Mouse (Mus musculus) megakaryocyte, adult 5-6 weeks (primary cell): ENCODE data around the gene Gm3298. TPM values are rescaled to one million over a fixed set of nuclear protein-coding genes. Genes with fewer than 3 reads are reported as not detected.
"Not testable (repeated sequence)": the region's sequence is repeated elsewhere in the genome, so short reads cannot be mapped to it uniquely, and the experiment has no call there.

Experiments
- ATAC-seq: 2 replicates; pipeline ENCODE4 v1.8.0; 2016; ENCODE audit warnings: mild to moderate bottlenecking, inconsistent platforms; ENCODE audit not compliant: poor library complexity, severe bottlenecking
- total RNA-seq, 2 experiments: library from RNA; stranded (forward) in 1 of 2; stranded (reverse) in 1 of 2; fragments of 153-499, 151-499 nt in 1 of 2; fragments of 221-1000, 200-1000 nt in 1 of 2; gene quantifications; 2 replicates each; pipeline versions ENCODE4 v1.2.3 to v1.2.4; 2015 to 2017

Gene Gm3298
- total RNA-seq (2015), result not detected in 2 replicates
- total RNA-seq (2017), result not detected in 2 replicates

GRCm38 (mm10) chr14:5015591-5015990 is at the start of gene Gm3298:
Gene Gm3298, plus strand, starts transcription at chr14:5015891.
- not testable (repeated sequence) for ATAC-seq

DNA sequence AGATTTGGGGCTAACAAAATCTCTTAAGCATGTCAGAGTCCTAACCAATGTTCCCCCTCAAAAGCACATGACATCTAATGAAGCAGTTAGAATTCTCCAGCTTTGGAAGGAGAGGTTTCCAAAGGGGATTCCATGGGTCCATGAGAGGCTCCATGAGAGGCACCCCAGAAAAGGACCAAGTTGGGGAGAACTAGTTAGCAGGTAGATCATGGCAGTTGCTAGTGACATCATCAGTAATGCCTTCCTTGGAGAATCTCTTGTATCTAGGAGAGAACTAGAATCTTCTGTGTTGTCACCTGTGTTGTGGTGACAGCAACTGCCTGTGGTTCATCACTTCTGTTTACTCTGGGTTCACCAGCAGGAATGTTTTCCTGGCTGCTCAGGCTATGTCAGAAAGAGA is 32.1 kb upstream of the Gm3298 start, which contains the start of gene Gm8297:
Gene Gm8297 (plus strand): TSS at position 301 of the 400 bp plus-strand sequence.
- not testable (repeated sequence) for ATAC-seq

- ATAC-seq, result not testable (repeated sequence)
Measured at GRCm38 (mm10) chr14:5050329-5050728, 34.6 kb downstream of the Gm3298 start, which contains the start of gene 4930555G01Rik. Gene 4930555G01Rik, plus strand, starts transcription at chr14:5050629.

Other genes starting within 250 kb of the Gm3298 start
- not detected in 2 replicates for gene Gm9602, start 239.6 kb upstream of the Gm3298 start, total RNA-seq (2015)
- gene Gm9602, start 239.6 kb upstream of the Gm3298 start, total RNA-seq (2017), result not detected in 2 replicates
- not detected in 2 replicates for gene Gm3269, start 177.8 kb upstream of the Gm3298 start, total RNA-seq (2015)
- not detected in 2 replicates for gene Gm3269, start 177.8 kb upstream of the Gm3298 start, total RNA-seq (2017)
- gene Gm3264, start 160.3 kb upstream of the Gm3298 start, total RNA-seq (2015), result not detected in 2 replicates
- not detected in 2 replicates for gene Gm3264, start 160.3 kb upstream of the Gm3298 start, total RNA-seq (2017)
- gene Gm3278, start 123.5 kb upstream of the Gm3298 start, total RNA-seq (2015), result not detected in 2 replicates
- not detected in 2 replicates for gene Gm3278, start 123.5 kb upstream of the Gm3298 start, total RNA-seq (2017)
- not detected in 2 replicates for gene Gm8297, start 32.0 kb upstream of the Gm3298 start, total RNA-seq (2015)
- gene Gm8297, start 32.0 kb upstream of the Gm3298 start, total RNA-seq (2017), result not detected in 2 replicates
- not detected in 2 replicates for gene 4930555G01Rik, start 34.7 kb downstream of the Gm3298 start, total RNA-seq (2015)
- gene 4930555G01Rik, start 34.7 kb downstream of the Gm3298 start, total RNA-seq (2017), result not detected in 2 replicates
- gene Gm8281, start 55.1 kb downstream of the Gm3298 start, total RNA-seq (2015), result not detected in 2 replicates
- gene Gm8281, start 55.1 kb downstream of the Gm3298 start, total RNA-seq (2017), result not detected in 2 replicates
- gene Gm8279, start 115.6 kb downstream of the Gm3298 start, total RNA-seq (2015), result not detected in 2 replicates
- not detected in 2 replicates for gene Gm8279, start 115.6 kb downstream of the Gm3298 start, total RNA-seq (2017)
- not detected in 2 replicates for gene Gm3317, start 148.6 kb downstream of the Gm3298 start, total RNA-seq (2015)
- not detected in 2 replicates for gene Gm3317, start 148.6 kb downstream of the Gm3298 start, total RNA-seq (2017)
- not detected in 2 replicates for gene Gm8271, start 169.9 kb downstream of the Gm3298 start, total RNA-seq (2015)
- not detected in 2 replicates for gene Gm8271, start 169.9 kb downstream of the Gm3298 start, total RNA-seq (2017)
- not detected in 2 replicates for gene Gm3526, start 244.7 kb downstream of the Gm3298 start, total RNA-seq (2015)
- gene Gm3526, start 244.7 kb downstream of the Gm3298 start, total RNA-seq (2017), result not detected in 2 replicates